Mouse (Mus musculus) embryonic facial prominence, embryonic 10.5 days (tissue): ENCODE measurements at regions not wholly inside any gene's neighbourhood (a gene's known extent, or its start where the extent isn't known, plus 50 kb on each side); places are given as distances from the start of the nearest gene placed in this dataset.
A peak's percentile ranks its signal among the peaks of the same experiment; 100 is the strongest.

ENCODE experiments used
- DNase-seq: peaks from one replicate; pipeline ENCODE4 v3.0.0-alpha.2; 2017; ENCODE audit warnings: low spot score
- H3K27ac ChIP-seq: fragments of 300-500 bp; sonication (generic); replicated peaks from 2 replicates; pipeline ENCODE4 v1.5.1; 2016; ENCODE audit warnings: mild to moderate bottlenecking
- H3K27me3 ChIP-seq: fragments of 300-500 bp; sonication (generic); replicated peaks from 2 replicates; pipeline ENCODE4 v1.6.1; 2016; ENCODE audit warnings: low read depth, mild to moderate bottlenecking; ENCODE audit not compliant: poor library complexity, severe bottlenecking
- H3K36me3 ChIP-seq: fragments of 300-500 bp; sonication (generic); replicated peaks from 2 replicates; pipeline ENCODE4 v1.6.1; 2016; ENCODE audit warnings: mild to moderate bottlenecking, moderate library complexity
- H3K4me1 ChIP-seq: fragments of 300-500 bp; sonication (generic); 2 replicates; pipeline ENCODE4 v1.6.1; 2016
- H3K4me3 ChIP-seq: fragments of 300-500 bp; sonication (generic); 2 replicates; pipeline ENCODE4 v1.5.1; 2016; ENCODE audit warnings: mild to moderate bottlenecking, moderate library complexity
- H3K9me3 ChIP-seq: fragments of 300-500 bp; sonication (generic); 2 replicates; pipeline ENCODE4 v1.6.1; 2016; ENCODE audit warnings: mild to moderate bottlenecking
- WGBS: fragments of 180-500 bp; shearing (Covaris S2); methylation state at CpG from one replicate; pipeline ENCODE4 v1.1.7; 2016; 5-methylcytosine and 5-hydroxymethylcytosine counted together

DNA sequence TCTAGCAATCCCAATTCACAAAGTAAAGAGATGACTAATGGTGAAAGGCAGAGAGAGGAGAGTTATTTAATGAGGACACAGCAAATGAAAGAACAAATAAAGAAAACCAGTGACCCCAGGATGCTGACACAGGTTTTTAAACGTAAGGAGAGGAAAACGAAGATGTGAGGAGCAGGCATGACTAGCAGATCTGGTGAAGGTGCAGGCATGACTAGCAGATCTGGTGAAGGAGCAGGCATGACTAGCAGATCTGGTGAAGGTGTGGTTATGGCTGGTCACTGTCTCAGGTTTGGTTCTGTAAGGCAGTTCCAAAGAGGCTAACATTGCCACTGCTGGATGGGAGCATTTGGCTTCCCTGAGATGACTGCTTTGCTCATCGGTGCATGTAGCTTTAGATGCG, 57.0 kb downstream of the Mbl2 start:
- Histone ChIP-seq H3K9me3 (no peaks in the 10 kb centered on the region), H3K4me1 (no peaks in the 10 kb centered on the region), H3K27me3 (no peaks in the 10 kb centered on the region), H3K4me3 (no peak overlapping the region), H3K27ac (no peak overlapping the region), H3K36me3 (no peaks in the 10 kb centered on the region)
- no peak for DNase-seq
- WGBS, result 71% methylated on average over 4 of the region's 4 CpGs

DNA sequence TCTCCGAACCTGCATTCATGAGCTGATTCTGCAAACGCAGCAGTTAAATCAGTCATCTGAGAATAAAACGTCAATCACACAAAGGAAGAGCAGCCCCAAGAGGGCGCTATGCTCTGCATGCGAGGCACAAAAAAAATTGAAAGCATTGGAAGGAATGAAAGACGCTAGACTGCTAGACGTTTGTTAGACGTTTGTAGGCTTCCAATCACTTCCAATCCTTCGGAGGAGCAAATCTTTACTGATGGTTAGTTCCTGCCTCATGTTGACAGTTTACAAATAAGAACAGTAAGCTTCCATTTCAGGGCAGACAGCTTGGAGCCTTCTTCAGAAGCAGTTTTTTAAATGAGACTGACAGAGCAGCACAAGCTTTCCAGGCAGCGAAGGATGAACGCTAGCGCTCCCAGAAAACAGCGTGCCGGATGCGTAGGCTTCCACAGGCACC, 62.5 kb downstream of the Mbl2 start:
- Histone ChIP-seq H3K27ac (no peak overlapping the region), H3K27me3 (no peaks in the 10 kb centered on the region), H3K4me3 (no peak overlapping the region), H3K36me3 (no peaks in the 10 kb centered on the region), H3K9me3 (no peaks in the 10 kb centered on the region), H3K4me1 (no peaks in the 10 kb centered on the region)
- WGBS, result 44% methylated on average over 15 of the region's 15 CpGs
- peak; percentile 53 for DNase-seq

DNA sequence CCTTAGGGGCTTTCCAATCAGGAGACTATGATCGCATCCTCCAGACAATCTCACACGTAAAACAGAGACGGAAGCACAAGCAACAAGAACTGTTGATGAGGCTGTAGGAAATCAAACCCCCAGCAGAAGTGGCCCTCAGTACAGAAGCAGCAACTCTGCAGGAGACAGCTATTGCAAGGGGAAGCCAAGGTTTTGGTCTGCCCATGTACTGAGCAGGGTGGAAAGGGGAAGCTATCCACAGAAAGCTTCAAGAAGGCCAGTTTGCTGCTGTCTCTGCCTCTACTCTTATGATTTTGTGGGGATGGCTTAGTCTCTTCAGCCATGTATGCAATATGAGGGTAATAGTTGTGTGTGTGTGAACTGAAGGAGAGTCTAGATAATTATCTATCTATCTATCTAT, 63.3 kb downstream of the Mbl2 start:
- Histone ChIP-seq H3K9me3 (no peaks in the 10 kb centered on the region), H3K27ac (no peak overlapping the region), H3K36me3 (no peaks in the 10 kb centered on the region), H3K4me3 (no peak overlapping the region), H3K27me3 (no peaks in the 10 kb centered on the region), H3K4me1 (no peaks in the 10 kb centered on the region)
- WGBS, result 80% methylated on average over 3 of the region's 3 CpGs
- no peak for DNase-seq

DNA sequence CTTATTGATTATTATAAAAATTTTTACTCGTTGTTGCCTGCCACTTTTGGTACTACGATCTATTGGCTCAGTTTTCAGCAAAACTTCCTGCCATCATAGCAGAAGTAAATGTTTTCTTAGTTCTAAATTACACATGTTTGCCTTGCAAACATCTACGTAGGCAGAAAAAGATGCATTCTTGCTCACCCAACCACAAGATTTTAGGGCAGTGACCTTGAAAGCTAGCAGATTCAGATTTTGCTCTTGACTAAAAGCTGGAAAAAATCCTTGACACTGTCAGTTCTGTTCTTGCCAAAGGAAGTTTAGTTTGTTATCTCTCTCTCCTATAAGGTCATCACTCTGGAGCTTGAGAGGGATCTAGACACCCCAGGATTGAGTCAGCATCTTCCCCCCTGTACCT, 66.8 kb downstream of the Mbl2 start:
- Histone ChIP-seq H3K4me3 (no peak overlapping the region), H3K9me3 (no peaks in the 10 kb centered on the region), H3K36me3 (no peaks in the 10 kb centered on the region), H3K4me1 (peaks cover 15% of the 10 kb centered on the region), H3K27me3 (no peaks in the 10 kb centered on the region), H3K27ac (no peak overlapping the region)
- 83% methylated on average over 3 of the region's 3 CpGs for WGBS
- DNase-seq, result no peak

DNA sequence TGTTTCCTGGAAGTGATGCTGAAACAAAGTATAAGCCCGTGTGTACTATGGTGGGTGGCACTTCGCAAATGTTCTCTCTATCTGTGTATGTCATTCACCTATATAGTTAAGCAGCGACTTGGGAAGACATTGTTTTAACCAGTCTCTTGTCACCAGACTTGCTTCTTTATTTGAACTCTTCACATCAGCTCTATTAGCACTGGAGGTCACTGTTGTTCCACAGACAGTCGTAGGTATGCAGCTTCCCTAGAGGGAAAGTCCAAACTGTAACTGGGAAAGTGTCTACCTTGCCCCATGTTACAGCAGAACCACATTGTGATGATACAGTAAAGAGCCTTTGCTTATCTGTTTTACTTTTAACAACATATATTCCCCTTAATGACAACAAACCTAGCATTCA, 69.5 kb downstream of the Mbl2 start:
- H3K4me1 ChIP-seq, result peaks cover 16% of the 10 kb centered on the region
- WGBS, result 82% methylated on average over 4 of the region's 4 CpGs
- no peak overlapping the region for H3K27ac ChIP-seq
- H3K4me3 ChIP-seq, result no peak overlapping the region
- no peak for DNase-seq
- H3K9me3 ChIP-seq, result no peaks in the 10 kb centered on the region
- no peaks in the 10 kb centered on the region for H3K27me3 ChIP-seq
- H3K36me3 ChIP-seq, result no peaks in the 10 kb centered on the region

DNA sequence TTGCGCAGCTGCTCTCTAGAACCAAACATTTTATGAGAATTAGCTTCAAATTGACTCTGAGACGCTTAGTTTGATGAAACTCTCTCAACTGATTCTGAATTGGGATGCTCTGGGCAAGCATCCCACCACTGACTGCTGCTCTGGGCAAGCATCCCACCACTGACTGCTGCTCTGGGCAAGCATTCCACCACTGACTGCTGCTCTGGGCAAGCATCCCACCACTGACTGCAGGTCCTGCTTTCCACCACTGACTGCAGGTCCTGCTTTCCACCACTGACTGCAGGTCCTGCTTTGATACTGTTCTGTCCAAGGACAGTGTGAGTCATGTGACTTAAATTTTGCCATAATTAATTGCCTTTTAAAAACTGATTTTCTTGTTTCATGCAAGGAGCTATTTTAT, 73.6 kb downstream of the Mbl2 start:
- Histone ChIP-seq H3K27me3 (no peaks in the 10 kb centered on the region), H3K36me3 (no peaks in the 10 kb centered on the region), H3K9me3 (no peaks in the 10 kb centered on the region), H3K4me3 (no peak overlapping the region), H3K4me1 (peaks cover 16% of the 10 kb centered on the region), H3K27ac (no peak overlapping the region)
- WGBS, result 93% methylated on average over 2 of the region's 2 CpGs
- no peak for DNase-seq

DNA sequence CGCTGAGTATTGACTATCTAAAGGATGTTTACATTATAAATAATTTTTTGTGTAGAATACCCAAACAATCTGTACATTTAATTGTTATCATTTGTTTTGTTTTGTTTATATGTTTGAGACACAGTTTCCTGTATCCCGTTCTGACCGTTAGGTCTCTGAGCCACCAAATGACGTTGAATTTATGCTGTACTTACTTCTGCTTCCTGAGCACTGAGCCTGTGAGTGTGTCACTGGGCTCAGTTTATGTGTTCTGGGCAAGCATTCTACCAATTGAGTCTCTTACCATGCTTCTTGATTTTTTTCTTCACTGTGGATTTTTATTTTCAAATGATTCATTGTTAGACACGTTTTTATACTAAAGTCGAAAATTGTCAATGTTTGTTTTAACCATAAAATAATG, 74.2 kb downstream of the Mbl2 start:
- H3K27me3 ChIP-seq, result no peaks in the 10 kb centered on the region
- no peaks in the 10 kb centered on the region for H3K36me3 ChIP-seq
- 84% methylated on average over 6 of the region's 6 CpGs for WGBS
- H3K4me3 ChIP-seq, result no peak overlapping the region
- no peak for DNase-seq
- H3K27ac ChIP-seq, result no peak overlapping the region
- H3K9me3 ChIP-seq, result no peaks in the 10 kb centered on the region
- peaks cover 16% of the 10 kb centered on the region for H3K4me1 ChIP-seq

DNA sequence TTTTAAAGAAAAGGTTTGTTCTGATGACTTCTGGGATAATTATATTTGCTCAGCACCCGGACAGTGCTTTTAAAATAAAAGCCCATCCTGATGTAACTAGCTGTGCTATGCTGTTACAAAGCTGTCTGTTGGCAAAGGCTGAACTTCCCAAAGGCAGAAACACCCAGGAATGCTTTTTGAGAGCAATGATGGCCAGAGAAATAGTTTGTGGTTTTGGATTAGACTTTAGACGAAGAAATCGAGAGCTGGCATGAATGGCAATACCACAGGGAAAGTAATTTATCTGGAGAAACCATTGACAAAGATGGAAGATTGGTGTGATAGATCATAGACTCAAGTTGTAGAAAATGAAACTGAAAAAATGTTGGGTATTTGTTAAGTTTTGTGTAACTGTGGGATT, 84.6 kb downstream of the Mbl2 start:
- no peaks in the 10 kb centered on the region for H3K27me3 ChIP-seq
- WGBS, result 91% methylated on average over 3 of the region's 3 CpGs
- no peak overlapping the region for H3K4me3 ChIP-seq
- no peaks in the 10 kb centered on the region for H3K9me3 ChIP-seq
- no peaks in the 10 kb centered on the region for H3K4me1 ChIP-seq
- no peaks in the 10 kb centered on the region for H3K36me3 ChIP-seq
- DNase-seq, result no peak
- no peak overlapping the region for H3K27ac ChIP-seq

DNA sequence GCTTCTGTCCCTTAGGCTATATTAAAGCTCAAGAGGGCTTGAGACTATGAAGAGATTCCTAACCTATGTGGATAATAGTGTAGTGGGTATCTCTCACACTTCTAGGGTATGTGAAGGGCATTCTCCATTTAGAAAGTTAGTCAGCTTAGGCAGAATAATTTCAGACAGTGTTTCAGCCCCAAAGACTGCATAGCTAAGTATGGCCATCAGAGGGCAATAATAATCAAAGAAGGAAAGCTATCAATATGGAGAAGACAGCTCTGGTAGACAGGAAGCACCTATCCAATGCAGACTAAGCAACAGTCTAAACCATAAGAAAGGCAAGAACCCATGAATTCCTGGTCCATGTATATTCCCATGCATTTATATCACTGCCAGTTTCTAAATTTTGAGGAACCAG, 95.0 kb downstream of the Mbl2 start:
- H3K4me3 ChIP-seq, result no peak overlapping the region

DNA sequence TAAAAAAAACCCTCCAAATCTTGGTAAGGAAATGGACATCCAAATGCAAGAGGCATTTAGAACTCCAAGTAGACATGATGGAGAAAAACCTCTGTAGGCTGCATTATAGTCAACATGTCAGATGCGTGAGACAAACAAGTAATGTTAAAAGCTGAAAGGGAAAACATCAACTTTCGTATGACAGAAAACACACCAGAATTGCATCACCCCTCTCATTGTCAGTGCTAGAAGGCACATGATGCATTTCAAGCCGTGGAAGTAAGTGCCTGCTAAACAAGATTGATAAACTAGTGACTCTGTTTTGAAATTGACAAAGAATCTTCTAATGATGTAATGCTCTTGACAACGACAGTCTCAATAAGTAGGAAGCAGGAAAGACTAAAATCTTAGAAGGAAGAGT, 96.1 kb downstream of the Mbl2 start:
- H3K4me1 ChIP-seq, result no peaks in the 10 kb centered on the region
- no peaks in the 10 kb centered on the region for H3K9me3 ChIP-seq
- H3K4me3 ChIP-seq, result no peak overlapping the region
- 86% methylated on average over 4 of the region's 4 CpGs for WGBS
- H3K27ac ChIP-seq, result no peak overlapping the region
- H3K36me3 ChIP-seq, result no peaks in the 10 kb centered on the region
- H3K27me3 ChIP-seq, result 0 out of 2 replicates have a peak, but pooled peaks cover 4% of the 10 kb centered on the region
- DNase-seq, result no peak

More for the DNA sequence above, 95.0 kb downstream of the Mbl2 start:
- H3K9me3 ChIP-seq, result no peaks in the 10 kb centered on the region
- H3K36me3 ChIP-seq, result no peaks in the 10 kb centered on the region
- no peaks in the 10 kb centered on the region for H3K4me1 ChIP-seq
- no peak overlapping the region for H3K27ac ChIP-seq
- H3K27me3 ChIP-seq, result no peaks in the 10 kb centered on the region
- no peak for DNase-seq

DNA sequence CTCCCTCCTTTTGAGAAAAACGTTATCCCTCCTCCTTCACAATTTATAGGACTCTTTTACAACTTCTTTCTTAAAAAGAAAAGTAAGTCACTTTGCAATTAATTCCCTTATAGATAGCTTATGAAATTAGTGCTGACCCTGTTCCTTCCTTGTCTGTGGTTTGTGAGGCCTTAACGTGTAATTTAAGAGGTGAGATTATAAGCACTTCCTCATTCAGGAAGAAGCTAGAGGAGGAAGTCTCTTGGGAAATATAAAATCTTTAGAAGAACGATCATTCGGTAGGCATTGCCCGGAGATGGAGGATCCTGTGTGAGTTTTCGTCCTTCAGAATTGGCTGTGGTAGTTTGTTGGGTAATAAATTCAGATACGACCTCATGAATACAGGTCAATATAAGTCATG, 98.0 kb downstream of the Mbl2 start:
- no peaks in the 10 kb centered on the region for H3K36me3 ChIP-seq
- H3K4me3 ChIP-seq, result no peak overlapping the region
- H3K27ac ChIP-seq, result no peak overlapping the region
- DNase-seq, result no peak
- WGBS, result 90% methylated on average over 7 of the region's 7 CpGs
- no peaks in the 10 kb centered on the region for H3K9me3 ChIP-seq
- H3K27me3 ChIP-seq, result 0 out of 2 replicates have a peak, but pooled peaks cover 7% of the 10 kb centered on the region
- H3K4me1 ChIP-seq, result no peaks in the 10 kb centered on the region

DNA sequence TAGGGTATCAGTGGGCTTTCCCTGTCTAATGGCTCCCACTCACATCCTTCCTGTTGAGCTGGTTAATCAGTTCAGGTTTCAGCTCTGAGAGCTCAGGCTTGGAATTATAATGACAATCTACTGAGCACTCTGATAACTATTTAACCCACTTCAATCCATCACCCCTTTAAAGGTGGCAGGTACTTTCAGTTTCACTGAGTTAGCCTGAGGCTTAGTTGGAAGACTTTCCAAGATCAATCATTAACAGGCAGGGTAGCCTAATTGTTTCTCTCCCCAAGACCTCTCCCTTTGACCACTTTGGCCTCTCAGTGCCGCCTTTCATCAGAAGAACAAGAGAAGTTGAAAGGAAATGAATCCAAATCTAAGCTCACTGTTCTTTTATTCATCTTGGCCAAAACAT, 99.1 kb downstream of the Mbl2 start:
- no peak for DNase-seq
- Histone ChIP-seq H3K4me3 (no peak overlapping the region), H3K36me3 (no peaks in the 10 kb centered on the region), H3K9me3 (no peaks in the 10 kb centered on the region), H3K4me1 (peaks cover 3% of the 10 kb centered on the region; the same call in 1 of the 2 replicates), H3K27ac (no peak overlapping the region), H3K27me3 (0 out of 2 replicates have a peak, but pooled peaks cover 7% of the 10 kb centered on the region)
- WGBS, result 53% methylated on average over 1 of the region's 1 CpGs

DNA sequence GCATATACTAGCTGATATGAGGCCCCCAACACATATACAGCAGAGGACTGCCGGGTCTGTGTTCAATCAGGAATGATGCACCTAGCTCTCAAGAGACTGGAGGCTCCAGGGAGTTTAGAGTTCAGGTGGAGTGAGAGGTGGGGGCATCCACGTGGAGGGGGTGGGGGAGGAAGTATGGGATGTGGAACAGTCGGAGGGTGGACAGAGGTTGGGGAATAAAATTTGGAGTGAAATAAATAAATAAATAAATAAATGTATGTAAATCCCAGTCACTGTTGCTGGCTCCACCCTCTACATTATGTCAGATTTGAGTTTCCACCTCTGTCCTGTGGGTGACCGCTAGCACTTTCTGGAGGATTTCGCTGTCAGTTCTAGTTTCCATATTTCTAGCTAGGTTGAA, 111.7 kb downstream of the Mbl2 start:
- 82% methylated on average over 5 of the region's 5 CpGs for WGBS
- Histone ChIP-seq H3K4me3 (no peak overlapping the region), H3K27ac (no peak overlapping the region), H3K4me1 (no peaks in the 10 kb centered on the region), H3K27me3 (no peaks in the 10 kb centered on the region), H3K36me3 (no peaks in the 10 kb centered on the region), H3K9me3 (no peaks in the 10 kb centered on the region)
- DNase-seq, result no peak

DNA sequence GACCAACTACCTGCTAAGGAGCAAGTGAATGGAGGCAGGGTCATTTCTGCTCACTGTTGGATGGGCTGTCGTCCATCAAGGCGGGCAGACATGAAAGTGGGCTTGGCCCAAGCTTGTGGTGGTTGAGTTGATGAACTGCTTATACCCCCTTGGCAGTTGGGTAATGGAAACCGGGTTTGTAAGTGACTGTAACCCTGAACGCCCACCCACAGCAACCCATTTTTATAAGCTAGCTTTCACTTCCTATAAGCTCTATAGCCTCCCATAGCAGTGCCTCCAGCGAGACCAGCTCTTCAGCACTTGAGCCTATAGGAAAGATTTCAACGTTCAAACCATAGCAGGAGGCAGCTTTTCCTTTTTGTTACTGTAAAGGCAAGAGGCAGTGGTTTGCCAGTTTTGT, 116.2 kb downstream of the Mbl2 start:
- 81% methylated on average over 6 of the region's 6 CpGs for WGBS

More for the DNA sequence above, 116.2 kb downstream of the Mbl2 start:
- no peak for DNase-seq
- Histone ChIP-seq H3K4me3 (no peak overlapping the region), H3K36me3 (no peaks in the 10 kb centered on the region), H3K27ac (no peak overlapping the region), H3K9me3 (no peaks in the 10 kb centered on the region), H3K27me3 (no peaks in the 10 kb centered on the region), H3K4me1 (0 out of 2 replicates have a peak, but pooled peaks cover 1% of the 10 kb centered on the region)
